Mouse (Mus musculus) lung, embryonic 14.5 days (tissue): ENCODE measurements at regions not wholly inside any gene's neighbourhood (a gene's known extent, or its start where the extent isn't known, plus 50 kb on each side); places are given as distances from the start of the nearest gene placed in this dataset.

Experiments used
- ATAC-seq: fragments of 200-750 bp; cut with Nextera tagmentation; 2 replicates; pipeline ENCODE4 v1.8.0; 2017; ENCODE audit warnings: mild to moderate bottlenecking, moderate TSS enrichment, moderate library complexity; ENCODE audit not compliant: insufficient read depth
- DNase-seq: peaks from one replicate; pipeline ENCODE4 v3.0.0-alpha.2; 2015
- H3K27ac ChIP-seq: fragments of 300-500 bp; sonication (generic); 2 replicates; pipeline ENCODE4 v1.5.1; 2014; ENCODE audit warnings: low read depth, mild to moderate bottlenecking, moderate library complexity
- H3K27me3 ChIP-seq: fragments of 300-500 bp; sonication (generic); 2 replicates; pipeline ENCODE4 v1.6.1; 2014; ENCODE audit warnings: low read length, control low read depth; ENCODE audit not compliant: insufficient read depth
- H3K36me3 ChIP-seq: fragments of 300-500 bp; sonication (generic); 2 replicates; pipeline ENCODE4 v1.6.1; 2014; ENCODE audit warnings: control low read depth; ENCODE audit not compliant: insufficient read depth
- H3K4me1 ChIP-seq: fragments of 300-500 bp; sonication (generic); 2 replicates; pipeline ENCODE4 v1.6.1; 2014; ENCODE audit warnings: antibody characterized with exemption, control low read depth; ENCODE audit not compliant: insufficient read depth
- H3K4me2 ChIP-seq: fragments of 300-500 bp; sonication (generic); 2 replicates; pipeline ENCODE4 v1.6.1; 2014; ENCODE audit warnings: mild to moderate bottlenecking
- H3K4me3 ChIP-seq: fragments of 300-500 bp; sonication (generic); 2 replicates; pipeline ENCODE4 v1.5.1; 2014; ENCODE audit warnings: low read depth, low read length
- H3K9ac ChIP-seq: fragments of 300-500 bp; sonication (generic); 2 replicates; pipeline ENCODE4 v1.6.1; 2014
- H3K9me3 ChIP-seq: fragments of 300-500 bp; sonication (generic); 2 replicates; pipeline ENCODE4 v1.6.1; 2016; ENCODE audit warnings: low read depth, low read length, control low read depth
- CTCF ChIP-seq: IDR thresholded peaks from 2 replicates; pipeline ENCODE4 v1.5.1; 2016; ENCODE audit warnings: antibody characterized with exemption, low read depth
- WGBS: fragments of 180-500 bp; shearing (Covaris S2); extraction: QIAGEN DNeasy Blood & Tissue Kit; methylation state at CpG from one replicate; pipeline ENCODE4 v1.1.7; 2014; 5-methylcytosine and 5-hydroxymethylcytosine counted together

DNA sequence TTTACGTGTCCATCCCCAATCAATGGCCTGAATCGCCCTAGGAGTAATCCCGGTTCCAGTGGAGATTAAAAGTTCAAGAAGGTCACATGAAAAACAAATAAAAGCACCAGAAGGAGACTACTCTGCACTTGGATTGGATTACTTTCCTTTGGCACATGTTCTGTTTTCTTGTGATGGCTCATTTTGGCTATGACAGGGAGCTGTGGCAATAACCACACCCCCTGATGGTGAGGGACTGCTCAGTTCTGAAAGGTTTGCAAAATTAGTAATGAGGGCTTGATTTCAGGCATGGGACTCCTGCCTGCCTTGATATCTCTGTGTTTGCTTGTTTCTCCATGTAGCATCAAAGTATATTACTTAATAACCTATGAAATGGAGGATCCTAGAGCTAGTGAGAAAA, 293.9 kb downstream of the Plk2 start:
- no peak for ATAC-seq
- WGBS, result 63% methylated on average over 3 of the region's 3 CpGs
- no peak for TF ChIP-seq CTCF

DNA sequence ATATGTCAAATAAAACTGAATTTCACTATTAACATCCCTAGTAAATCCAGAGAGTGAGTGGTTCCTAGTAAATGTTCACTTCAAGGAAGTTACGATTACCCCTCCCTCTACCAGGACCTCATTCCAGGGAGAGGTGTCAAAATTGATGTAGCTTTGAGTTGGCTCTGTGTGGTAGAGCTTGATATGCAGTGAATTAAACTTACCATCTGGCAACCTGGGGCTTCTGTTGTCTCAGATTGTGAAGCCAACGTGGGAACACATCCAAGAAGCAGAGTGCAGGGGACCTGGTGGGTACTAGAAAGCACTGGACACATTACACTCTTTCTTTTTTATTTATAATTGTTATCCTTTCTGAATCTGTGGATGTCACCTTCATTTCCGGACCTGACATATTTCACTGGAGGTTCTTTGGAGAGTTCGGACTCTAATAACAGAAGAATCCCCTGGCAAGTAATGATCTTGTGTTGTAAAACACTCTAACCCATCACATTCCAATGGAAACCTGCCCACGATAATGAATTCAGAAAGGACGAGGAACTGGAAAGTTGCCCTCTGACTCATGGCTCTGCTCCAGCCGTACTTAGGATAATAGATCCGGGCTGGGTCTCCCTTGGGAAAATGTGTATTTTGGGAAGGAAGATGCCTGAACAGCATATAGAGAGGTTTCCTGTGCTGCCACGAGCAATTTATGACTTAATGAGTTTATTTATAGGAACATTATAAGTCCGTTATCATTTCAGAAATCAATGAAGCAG, 295.8 kb downstream of the Plk2 start:
- H3K9ac ChIP-seq, result no peak overlapping the region
- ATAC-seq (0 out of 2 replicates have a peak, but pooled peaks have one; percentile 52), DNase-seq (peak; percentile 86)
- H3K36me3 ChIP-seq, result no peaks in the 10 kb centered on the region
- no peaks in the 10 kb centered on the region for H3K27me3 ChIP-seq
- H3K4me1 ChIP-seq, result peaks cover 10% of the 10 kb centered on the region; the same call in 1 of the 2 replicates
- no peak for TF ChIP-seq CTCF
- no peaks in the 10 kb centered on the region for H3K9me3 ChIP-seq
- 28% methylated on average over 10 of the region's 10 CpGs for WGBS
- no peak overlapping the region for H3K4me2 ChIP-seq
- H3K27ac ChIP-seq, result peak overlapping the region; percentile 61; the same call in 1 of the 2 replicates
- no peak overlapping the region for H3K4me3 ChIP-seq

More for the DNA sequence above, 293.9 kb downstream of the Plk2 start:
- H3K4me2 ChIP-seq, result no peak overlapping the region
- H3K9ac ChIP-seq, result no peak overlapping the region
- no peak overlapping the region for H3K4me3 ChIP-seq
- no peak for DNase-seq
- H3K27me3 ChIP-seq, result no peaks in the 10 kb centered on the region
- no peaks in the 10 kb centered on the region for H3K9me3 ChIP-seq
- no peaks in the 10 kb centered on the region for H3K36me3 ChIP-seq
- peaks cover 10% of the 10 kb centered on the region; the same call in 1 of the 2 replicates for H3K4me1 ChIP-seq
- H3K27ac ChIP-seq, result no peak overlapping the region

- H3K4me1 ChIP-seq, result peaks cover 10% of the 10 kb centered on the region; the same call in 1 of the 2 replicates
These were observed 297.9 kb downstream of the Plk2 start for GRCm38 (mm10) chr13:110692696-110693095.

DNA sequence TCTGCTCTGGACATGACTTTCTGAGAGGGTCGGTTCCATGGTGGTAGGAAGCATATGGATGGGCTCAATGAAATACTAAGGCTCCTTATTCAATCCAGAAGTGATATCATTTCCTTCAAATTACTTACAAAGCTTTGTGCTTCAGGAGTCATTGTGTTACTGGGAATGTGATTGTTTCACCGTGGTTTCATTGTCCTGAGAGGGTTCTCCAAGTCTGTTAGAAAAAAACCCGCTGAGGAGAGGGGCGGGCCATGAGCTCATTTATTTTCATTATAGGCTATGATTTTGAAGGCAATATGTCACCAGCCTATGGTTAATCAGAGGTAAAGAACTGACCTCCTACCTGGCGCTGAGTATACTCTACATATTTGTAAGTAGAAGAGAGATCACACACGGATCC, 300.0 kb downstream of the Plk2 start:
- DNase-seq (peak; percentile 38), ATAC-seq (no peak)
- H3K9me3 ChIP-seq, result no peaks in the 10 kb centered on the region
- H3K27ac ChIP-seq, result no peak overlapping the region
- H3K9ac ChIP-seq, result no peak overlapping the region
- H3K27me3 ChIP-seq, result no peaks in the 10 kb centered on the region
- H3K4me1 ChIP-seq, result peaks cover 10% of the 10 kb centered on the region; the same call in 1 of the 2 replicates
- no peaks in the 10 kb centered on the region for H3K36me3 ChIP-seq
- 57% methylated on average over 6 of the region's 6 CpGs for WGBS
- no peak overlapping the region for H3K4me3 ChIP-seq
- TF ChIP-seq CTCF, result no peak
- H3K4me2 ChIP-seq, result no peak overlapping the region

More at GRCm38 (mm10) chr13:110692696-110693095, 297.9 kb downstream of the Plk2 start:
- H3K4me2 ChIP-seq, result no peak overlapping the region
- 71% methylated on average over 5 of the region's 5 CpGs for WGBS
- H3K9ac ChIP-seq, result no peak overlapping the region
- TF ChIP-seq CTCF, result no peak
- H3K36me3 ChIP-seq, result no peaks in the 10 kb centered on the region
- H3K9me3 ChIP-seq, result no peaks in the 10 kb centered on the region
- ATAC-seq, result no peak
- no peak for DNase-seq
- no peak overlapping the region for H3K27ac ChIP-seq
- H3K27me3 ChIP-seq, result no peaks in the 10 kb centered on the region
- no peak overlapping the region for H3K4me3 ChIP-seq

GRCm38 (mm10) chr13:110696549-110696948, 301.7 kb downstream of the Plk2 start:
- ATAC-seq (no peak; the same call in 1 of the 2 replicates), DNase-seq (peak; percentile 33)
- no peak overlapping the region for H3K9ac ChIP-seq
- H3K4me2 ChIP-seq, result no peak overlapping the region
- H3K4me3 ChIP-seq, result no peak overlapping the region
- 76% methylated on average over 5 of the region's 5 CpGs for WGBS
- no peaks in the 10 kb centered on the region for H3K36me3 ChIP-seq
- H3K9me3 ChIP-seq, result no peaks in the 10 kb centered on the region
- H3K4me1 ChIP-seq, result peaks cover 3% of the 10 kb centered on the region; the same call in 1 of the 2 replicates
- H3K27ac ChIP-seq, result 0 out of 2 replicates have a peak overlapping the region, but pooled peaks have one; percentile 33
- TF ChIP-seq CTCF, result no peak
- H3K27me3 ChIP-seq, result no peaks in the 10 kb centered on the region

- no peaks in the 10 kb centered on the region for H3K27me3 ChIP-seq
- 25% methylated on average over 2 of the region's 2 CpGs for WGBS
These were observed 309.4 kb downstream of the Plk2 start for GRCm38 (mm10) chr13:110704261-110704660.

DNA sequence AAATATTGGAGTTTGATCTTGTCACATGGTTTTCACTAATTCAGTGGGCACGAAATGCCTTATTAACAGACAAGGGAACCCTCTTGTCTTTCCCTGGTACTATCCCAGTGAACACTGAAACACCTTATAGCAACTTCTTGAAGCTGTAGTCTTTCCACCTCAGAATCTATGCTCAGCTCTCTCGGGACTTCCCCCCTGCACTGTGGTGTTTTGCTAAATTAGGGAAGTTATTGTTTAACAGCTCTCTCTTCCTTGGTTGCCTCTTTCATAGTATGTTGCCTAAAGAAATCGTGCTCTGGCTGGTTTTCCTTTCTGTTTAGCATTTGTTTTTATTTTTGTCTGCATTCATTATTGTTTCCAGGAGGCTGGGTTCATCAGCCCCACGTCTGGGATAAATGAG, 316.0 kb downstream of the Plk2 start:
- no peaks in the 10 kb centered on the region for H3K27me3 ChIP-seq
- TF ChIP-seq CTCF, result no peak
- no peaks in the 10 kb centered on the region for H3K36me3 ChIP-seq
- no peaks in the 10 kb centered on the region; the same call in 1 of the 2 replicates for H3K9me3 ChIP-seq
- DNase-seq (no peak), ATAC-seq (no peak)
- H3K4me1 ChIP-seq, result peaks cover 5% of the 10 kb centered on the region; the same call in 1 of the 2 replicates
- no peak overlapping the region for H3K27ac ChIP-seq
- no peak overlapping the region for H3K4me2 ChIP-seq
- H3K4me3 ChIP-seq, result no peak overlapping the region
- WGBS, result 67% methylated on average over 4 of the region's 4 CpGs
- H3K9ac ChIP-seq, result no peak overlapping the region

More at GRCm38 (mm10) chr13:110704261-110704660, 309.4 kb downstream of the Plk2 start:
- H3K4me2 ChIP-seq, result no peak overlapping the region
- no peak overlapping the region for H3K27ac ChIP-seq
- H3K36me3 ChIP-seq, result no peaks in the 10 kb centered on the region
- no peak for ATAC-seq
- H3K4me1 ChIP-seq, result no peaks in the 10 kb centered on the region
- TF ChIP-seq CTCF, result 0 out of 2 replicates have a peak, but pooled peaks have one; percentile 2
- peak; percentile 74 for DNase-seq
- H3K9me3 ChIP-seq, result no peaks in the 10 kb centered on the region; the same call in 1 of the 2 replicates
- no peak overlapping the region for H3K9ac ChIP-seq
- H3K4me3 ChIP-seq, result no peak overlapping the region
